Mouse (Mus musculus) hindbrain, postnatal 0 days (tissue): Measurements from ENCODE around the gene Ptch2. TPM values are rescaled to one million over a fixed set of nuclear protein-coding genes. Genes with fewer than 3 reads are reported as not detected.
A peak's percentile ranks its signal among the peaks of the same experiment; 100 is the strongest.

Source experiments
- ATAC-seq: fragments of 200-750 bp; cut with Nextera tagmentation; 2 replicates; pipeline ENCODE4 v1.8.0; 2017; ENCODE audit warnings: mild to moderate bottlenecking, moderate TSS enrichment, moderate library complexity
- DNase-seq: peaks from one replicate; pipeline ENCODE4 v3.0.0-alpha.2; 2015; ENCODE audit warnings: low spot score
- H3K27ac ChIP-seq: fragments of 300-500 bp; sonication (generic); 2 replicates; pipeline ENCODE4 v1.5.1; 2014; ENCODE audit warnings: mild to moderate bottlenecking
- H3K27me3 ChIP-seq: fragments of 300-500 bp; sonication (generic); 2 replicates; pipeline ENCODE4 v1.6.1; 2014; ENCODE audit warnings: low read length, mixed read lengths; ENCODE audit not compliant: insufficient read depth
- H3K36me3 ChIP-seq: fragments of 300-500 bp; sonication (generic); 2 replicates; pipeline ENCODE4 v1.6.1; 2014; ENCODE audit warnings: low read length, mixed read lengths; ENCODE audit not compliant: insufficient read depth
- H3K4me1 ChIP-seq: fragments of 300-500 bp; sonication (generic); 2 replicates; pipeline ENCODE4 v1.6.1; 2014; ENCODE audit warnings: antibody characterized with exemption, low read length, mixed read lengths; ENCODE audit not compliant: insufficient read depth
- H3K4me2 ChIP-seq: fragments of 300-500 bp; sonication (generic); 2 replicates; pipeline ENCODE4 v1.6.1; 2014; ENCODE audit warnings: low read depth, mild to moderate bottlenecking, low read length, moderate library complexity, mixed read lengths
- H3K4me3 ChIP-seq: fragments of 300-500 bp; sonication (generic); 2 replicates; pipeline ENCODE4 v1.5.1; 2014; ENCODE audit warnings: low read length
- H3K9ac ChIP-seq: fragments of 300-500 bp; sonication (generic); replicated peaks from 2 replicates; pipeline ENCODE4 v1.6.1; 2014; ENCODE audit warnings: mild to moderate bottlenecking, low read length, moderate library complexity, mixed read lengths
- H3K9me3 ChIP-seq: fragments of 300-500 bp; sonication (generic); 2 replicates; pipeline ENCODE4 v1.6.1; 2016; ENCODE audit warnings: low read length, mixed read lengths
- CTCF ChIP-seq: IDR thresholded peaks from 2 replicates; pipeline ENCODE4 v1.5.1; 2016; ENCODE audit warnings: antibody characterized with exemption, control low read depth, low read depth
- WGBS: fragments of 180-500 bp; shearing (Covaris S2); extraction: QIAGEN DNeasy Blood & Tissue Kit; methylation state at CpG from one replicate; pipeline ENCODE4 v1.1.7; 2014; 5-methylcytosine and 5-hydroxymethylcytosine counted together
- polyA plus RNA-seq: library from polyadenylated mRNA; unstranded; fragments of >200 nt; fragmentation: Nextera tagmentation; extraction: Ambion mirVana; gene quantifications from 2 replicates; pipeline ENCODE4 v1.2.1, GENCODE M21; 2015
- total RNA-seq: library from RNA; depleted of rRNA; stranded (reverse); fragments of >200 nt; gene quantifications from 2 replicates; pipeline ENCODE4 v1.2.3, GENCODE M21; 2014; rRNA removed

Ptch2 gene
- total RNA-seq (16.1 and 18.8 TPM in 2 replicates), polyA plus RNA-seq (4.1 and 4.4 TPM in 2 replicates)

GRCm38 (mm10) chr4:117095551-117096452 lies at the start of gene Ptch2:
Ptch2 (plus strand) TSS chr4:117096075.
- peak; percentile 85 for DNase-seq
- peak within 1 kb of the TSS; percentile 58 for H3K9ac ChIP-seq
- H3K9me3 ChIP-seq = no peaks in the 10 kb centered on the region
- WGBS = under 1% methylated on average over 50 of the region's 50 CpGs
- ATAC-seq = peak; percentile 87
- no peaks in the 10 kb centered on the region for H3K27me3 ChIP-seq
- no peak; the same call in none of the 2 replicates for TF ChIP-seq CTCF
- H3K27ac ChIP-seq = peak within 1 kb of the TSS; percentile 55
- peak within 1 kb of the TSS; percentile 89 for H3K4me2 ChIP-seq
- H3K4me1 ChIP-seq = no peaks in the 10 kb centered on the region
- no peaks in the 10 kb centered on the region for H3K36me3 ChIP-seq
- H3K4me3 ChIP-seq = peak within 1 kb of the TSS; percentile 58

GRCm38 (mm10) chr4:117048836-117049235 lies 47.0 kb upstream of the Ptch2 start:
- no peak for TF ChIP-seq CTCF
- Histone ChIP-seq H3K4me1 (no peaks in the 10 kb centered on the region), H3K9me3 (no peaks in the 10 kb centered on the region), H3K27ac (no peak overlapping the region), H3K4me3 (no peak overlapping the region), H3K36me3 (no peaks in the 10 kb centered on the region), H3K4me2 (no peak overlapping the region), H3K27me3 (no peaks in the 10 kb centered on the region), H3K9ac (no peak overlapping the region)
- 60% methylated on average over 3 of the region's 3 CpGs for WGBS
- no peak for DNase-seq
- no peak for ATAC-seq

- Histone ChIP-seq H3K27ac (no peak overlapping the region), H3K4me1 (no peaks in the 10 kb centered on the region), H3K9ac (no peak overlapping the region), H3K27me3 (no peaks in the 10 kb centered on the region), H3K9me3 (no peaks in the 10 kb centered on the region), H3K4me2 (no peak overlapping the region), H3K36me3 (no peaks in the 10 kb centered on the region), H3K4me3 (no peak overlapping the region)
- ATAC-seq = no peak
- no peak for DNase-seq
- 93% methylated on average over 1 of the region's 1 CpGs for WGBS
- TF ChIP-seq CTCF = no peak
Observed at GRCm38 (mm10) chr4:117049485-117049884, 46.4 kb upstream of the Ptch2 start.

- Histone ChIP-seq H3K9me3 (no peaks in the 10 kb centered on the region), H3K27ac (no peak overlapping the region), H3K4me2 (no peak overlapping the region), H3K9ac (no peak overlapping the region), H3K27me3 (no peaks in the 10 kb centered on the region), H3K36me3 (no peaks in the 10 kb centered on the region), H3K4me1 (no peaks in the 10 kb centered on the region), H3K4me3 (no peak overlapping the region)
- 42% methylated on average over 4 of the region's 4 CpGs for WGBS
- DNase-seq (peak; percentile 68), ATAC-seq (peak; percentile 51)
- no peak for TF ChIP-seq CTCF
Observed at GRCm38 (mm10) chr4:117052626-117053025, 43.2 kb upstream of the Ptch2 start.

GRCm38 (mm10) chr4:117053956-117054355 lies 41.9 kb upstream of the Ptch2 start:
- no peak overlapping the region for H3K9ac ChIP-seq
- TF ChIP-seq CTCF = no peak
- no peaks in the 10 kb centered on the region for H3K4me1 ChIP-seq
- no peak overlapping the region for H3K4me2 ChIP-seq
- no peak overlapping the region for H3K4me3 ChIP-seq
- peak; percentile 53; the same call in 1 of the 2 replicates for ATAC-seq
- H3K27ac ChIP-seq = no peak overlapping the region
- WGBS = 56% methylated on average over 4 of the region's 4 CpGs
- peak; percentile 62 for DNase-seq
- H3K27me3 ChIP-seq = no peaks in the 10 kb centered on the region
- H3K36me3 ChIP-seq = no peaks in the 10 kb centered on the region
- H3K9me3 ChIP-seq = no peaks in the 10 kb centered on the region

- ATAC-seq = no peak
- H3K9ac ChIP-seq = no peak overlapping the region
Observed at GRCm38 (mm10) chr4:117056102-117056501, 39.8 kb upstream of the Ptch2 start.

GRCm38 (mm10) chr4:117056514-117056913 lies 39.4 kb upstream of the Ptch2 start:
- no peak overlapping the region for H3K27ac ChIP-seq
- no peak overlapping the region for H3K9ac ChIP-seq
- DNase-seq = no peak
- no peak overlapping the region for H3K4me3 ChIP-seq
- no peak overlapping the region for H3K4me2 ChIP-seq
- no peak for ATAC-seq
- no peaks in the 10 kb centered on the region; the same call in 1 of the 2 replicates for H3K36me3 ChIP-seq
- no peaks in the 10 kb centered on the region for H3K4me1 ChIP-seq
- 69% methylated on average over 2 of the region's 2 CpGs for WGBS
- no peak for TF ChIP-seq CTCF
- H3K9me3 ChIP-seq = no peaks in the 10 kb centered on the region
- no peaks in the 10 kb centered on the region for H3K27me3 ChIP-seq

More at GRCm38 (mm10) chr4:117056102-117056501, 39.8 kb upstream of the Ptch2 start:
- Histone ChIP-seq H3K4me1 (no peaks in the 10 kb centered on the region), H3K36me3 (no peaks in the 10 kb centered on the region), H3K27me3 (no peaks in the 10 kb centered on the region), H3K27ac (no peak overlapping the region), H3K4me2 (no peak overlapping the region), H3K4me3 (no peak overlapping the region), H3K9me3 (no peaks in the 10 kb centered on the region)
- no peak for DNase-seq
- TF ChIP-seq CTCF = no peak
